Mouse (Mus musculus): ENCODE results near the gene Gm17364. TPM values are rescaled to one million over a fixed set of nuclear protein-coding genes. Genes with fewer than 3 reads are reported as not detected.

Gene Gm17364
- polyA plus RNA-seq, 1 experiment = not detected

GRCm38 (mm10) chr13:41235845-41236741 lies 37.7 kb downstream of the Gm17364 start:
- no peaks in the 10 kb centered on the region for H3K36me3 ChIP-seq (ENCODE audit: control insufficient read depth, insufficient read depth, low read length)
- H3K4me1 ChIP-seq (replicated peaks; ENCODE audit: control insufficient read depth, insufficient read depth, low read length) = no peaks in the 10 kb centered on the region
- H3K4me3 ChIP-seq (ENCODE audit: control insufficient read depth, insufficient read depth, low read length) = no peak overlapping the region
- H3K27ac ChIP-seq (ENCODE audit: control insufficient read depth, insufficient read depth, low read length) = no peak overlapping the region
- TF ChIP-seq CTCF (IDR thresholded peaks at IDR 0.05; ENCODE audit: borderline replicate concordance, control insufficient read depth, extremely low read depth, insufficient read depth, low read length, poor library complexity) (no peak), POLR2A (IDR thresholded peaks at IDR 0.05; ENCODE audit: control insufficient read depth, extremely low read depth, insufficient read depth, low read length, poor library complexity) (no peak)
- H3K27me3 ChIP-seq (ENCODE audit: control insufficient read depth, insufficient read depth, low read length) = no peaks in the 10 kb centered on the region
- DNase-seq = no peak
- 51% methylated on average over 13 of the region's 13 CpGs for WGBS

DNA sequence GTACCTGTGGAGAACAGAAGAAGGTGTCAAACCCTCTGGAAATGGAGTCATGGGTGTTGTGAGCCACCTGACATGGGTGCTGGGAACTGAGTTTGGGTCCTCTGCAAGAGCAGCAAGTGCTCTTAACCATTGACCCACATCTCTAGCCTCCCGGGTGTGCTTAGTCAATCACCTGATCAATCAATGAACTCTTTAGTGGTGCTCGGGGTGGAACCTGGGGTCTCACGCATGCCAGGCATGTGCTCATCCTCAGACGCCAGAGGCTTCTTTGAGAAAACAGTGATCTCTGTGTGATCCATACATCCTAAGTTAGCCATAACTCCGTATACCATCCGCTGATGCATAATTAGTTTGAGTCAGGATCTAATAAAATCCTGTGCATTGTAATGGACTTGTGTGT lies 38.6 kb downstream of the Gm17364 start:
- Histone ChIP-seq H3K27me3 (ENCODE audit: control insufficient read depth, insufficient read depth, low read length) (no peaks in the 10 kb centered on the region), H3K27ac (ENCODE audit: control insufficient read depth, insufficient read depth, low read length) (no peak overlapping the region), H3K36me3 (ENCODE audit: control insufficient read depth, insufficient read depth, low read length) (no peaks in the 10 kb centered on the region), H3K4me3 (ENCODE audit: control insufficient read depth, insufficient read depth, low read length) (no peak overlapping the region), H3K4me1 (replicated peaks; ENCODE audit: control insufficient read depth, insufficient read depth, low read length) (no peaks in the 10 kb centered on the region)
- WGBS = 97% methylated on average over 6 of the region's 6 CpGs
- DNase-seq = no peak
- TF ChIP-seq CTCF (IDR thresholded peaks at IDR 0.05; ENCODE audit: borderline replicate concordance, control insufficient read depth, extremely low read depth, insufficient read depth, low read length, poor library complexity) = no peak
- no peak for TF ChIP-seq POLR2A (IDR thresholded peaks at IDR 0.05; ENCODE audit: control insufficient read depth, extremely low read depth, insufficient read depth, low read length, poor library complexity)

DNA sequence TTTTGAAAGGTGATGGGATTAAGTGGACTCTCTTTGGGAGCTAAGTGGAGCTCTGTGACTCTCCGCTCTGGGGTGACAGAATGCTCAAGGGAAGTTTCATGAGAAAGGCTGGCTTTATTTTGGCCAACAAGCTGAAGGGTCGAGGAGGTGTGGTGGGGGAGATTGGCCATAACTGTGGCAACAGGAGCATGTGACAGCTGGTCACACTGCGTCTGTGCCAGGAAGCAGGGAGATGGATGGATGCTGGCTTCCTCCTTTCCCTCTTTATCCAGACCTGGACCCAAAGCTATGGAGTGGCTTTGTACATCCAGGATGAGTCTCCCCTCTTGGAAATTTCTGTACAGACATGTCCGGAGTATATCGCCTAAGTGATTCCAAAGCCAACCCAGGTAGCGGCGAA lies 40.5 kb downstream of the Gm17364 start:
- DNase-seq = no peak
- H3K27ac ChIP-seq (ENCODE audit: control insufficient read depth, insufficient read depth, low read length) = no peak overlapping the region
- H3K4me3 ChIP-seq (ENCODE audit: control insufficient read depth, insufficient read depth, low read length) = no peak overlapping the region
- H3K36me3 ChIP-seq (ENCODE audit: control insufficient read depth, insufficient read depth, low read length) = no peaks in the 10 kb centered on the region
- no peaks in the 10 kb centered on the region for H3K27me3 ChIP-seq (ENCODE audit: control insufficient read depth, insufficient read depth, low read length)
- no peak for TF ChIP-seq CTCF (IDR thresholded peaks at IDR 0.05; ENCODE audit: borderline replicate concordance, control insufficient read depth, extremely low read depth, insufficient read depth, low read length, poor library complexity)
- TF ChIP-seq POLR2A (IDR thresholded peaks at IDR 0.05; ENCODE audit: control insufficient read depth, extremely low read depth, insufficient read depth, low read length, poor library complexity) = no peak
- WGBS = 92% methylated on average over 7 of the region's 7 CpGs
- no peaks in the 10 kb centered on the region for H3K4me1 ChIP-seq (replicated peaks; ENCODE audit: control insufficient read depth, insufficient read depth, low read length)

DNA sequence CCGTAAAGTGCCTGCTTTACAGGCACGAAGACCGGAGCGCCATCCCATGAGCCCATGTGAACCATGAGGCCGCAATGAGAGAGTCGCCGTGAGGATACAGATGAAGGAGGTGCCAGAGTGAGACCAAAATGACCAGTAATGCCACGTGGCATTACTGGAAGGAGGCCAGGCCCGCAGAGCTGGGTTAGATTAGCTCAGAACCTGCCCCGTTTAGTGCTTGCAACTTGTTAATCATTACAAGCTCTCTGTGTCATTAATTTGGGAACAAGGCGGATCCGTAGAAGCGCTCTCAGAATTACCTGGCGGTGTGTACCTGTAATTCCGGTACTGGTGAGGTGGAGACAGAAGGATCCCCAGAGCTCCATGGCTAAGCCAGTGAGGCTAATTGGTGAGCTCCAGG lies 41.6 kb downstream of the Gm17364 start:
- DNase-seq = no peak
- H3K4me3 ChIP-seq (ENCODE audit: control insufficient read depth, insufficient read depth, low read length) = no peak overlapping the region
- H3K36me3 ChIP-seq (ENCODE audit: control insufficient read depth, insufficient read depth, low read length) = no peaks in the 10 kb centered on the region
- no peaks in the 10 kb centered on the region for H3K27me3 ChIP-seq (ENCODE audit: control insufficient read depth, insufficient read depth, low read length)
- no peak for TF ChIP-seq CTCF (IDR thresholded peaks at IDR 0.05; ENCODE audit: borderline replicate concordance, control insufficient read depth, extremely low read depth, insufficient read depth, low read length, poor library complexity)
- no peak for TF ChIP-seq POLR2A (IDR thresholded peaks at IDR 0.05; ENCODE audit: control insufficient read depth, extremely low read depth, insufficient read depth, low read length, poor library complexity)
- H3K4me1 ChIP-seq (replicated peaks; ENCODE audit: control insufficient read depth, insufficient read depth, low read length) = no peaks in the 10 kb centered on the region
- no peak overlapping the region for H3K27ac ChIP-seq (ENCODE audit: control insufficient read depth, insufficient read depth, low read length)
- 96% methylated on average over 15 of the region's 15 CpGs for WGBS

DNA sequence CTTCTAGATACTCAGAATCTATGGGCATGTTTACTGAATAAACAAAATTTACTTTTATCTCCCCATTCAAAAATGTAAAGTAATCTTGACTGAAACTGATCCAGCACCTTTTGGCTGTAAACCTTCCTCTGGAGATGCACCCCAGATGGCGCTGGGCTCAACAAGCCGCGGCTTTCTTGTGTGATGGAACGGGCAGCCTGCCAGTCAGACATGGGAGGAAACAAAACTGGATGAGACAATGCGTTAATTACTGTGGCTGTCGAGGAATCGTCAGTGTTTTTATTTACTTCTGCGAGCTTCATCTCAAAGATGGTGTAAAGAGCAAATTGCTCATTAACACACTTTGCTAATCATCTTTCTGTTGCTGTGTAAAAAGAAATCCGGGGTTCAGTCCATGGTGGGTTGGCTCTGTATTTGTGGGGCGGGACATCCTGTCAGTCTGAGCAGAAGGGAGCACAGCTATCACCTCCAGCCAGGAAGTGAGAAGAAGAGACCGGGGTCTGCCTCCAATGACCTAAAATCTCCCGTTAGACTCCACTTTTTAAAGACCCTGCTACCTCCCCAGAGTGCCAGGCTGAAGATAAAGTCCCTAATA lies 42.3 kb downstream of the Gm17364 start:
- WGBS = 92% methylated on average over 12 of the region's 12 CpGs

GRCm38 (mm10) chr13:41230256-41230655 lies 43.5 kb downstream of the Gm17364 start:
- Histone ChIP-seq H3K36me3 (ENCODE audit: control insufficient read depth, insufficient read depth, low read length) (no peaks in the 10 kb centered on the region), H3K4me1 (replicated peaks; ENCODE audit: control insufficient read depth, insufficient read depth, low read length) (no peaks in the 10 kb centered on the region), H3K4me3 (ENCODE audit: control insufficient read depth, insufficient read depth, low read length) (no peak overlapping the region), H3K27me3 (ENCODE audit: control insufficient read depth, insufficient read depth, low read length) (no peaks in the 10 kb centered on the region), H3K27ac (ENCODE audit: control insufficient read depth, insufficient read depth, low read length) (no peak overlapping the region)
- WGBS = 39% methylated on average over 5 of the region's 5 CpGs
- no peak for DNase-seq
- TF ChIP-seq POLR2A (IDR thresholded peaks at IDR 0.05; ENCODE audit: control insufficient read depth, extremely low read depth, insufficient read depth, low read length, poor library complexity) (no peak), CTCF (IDR thresholded peaks at IDR 0.05; ENCODE audit: borderline replicate concordance, control insufficient read depth, extremely low read depth, insufficient read depth, low read length, poor library complexity) (no peak)

More for the DNA sequence above, 42.3 kb downstream of the Gm17364 start:
- no peak overlapping the region for H3K4me3 ChIP-seq (ENCODE audit: control insufficient read depth, insufficient read depth, low read length)
- H3K27me3 ChIP-seq (ENCODE audit: control insufficient read depth, insufficient read depth, low read length) = no peaks in the 10 kb centered on the region
- no peak for DNase-seq
- TF ChIP-seq CTCF (IDR thresholded peaks at IDR 0.05; ENCODE audit: borderline replicate concordance, control insufficient read depth, extremely low read depth, insufficient read depth, low read length, poor library complexity) = no peak
- no peak for TF ChIP-seq POLR2A (IDR thresholded peaks at IDR 0.05; ENCODE audit: control insufficient read depth, extremely low read depth, insufficient read depth, low read length, poor library complexity)
- no peak overlapping the region for H3K27ac ChIP-seq (ENCODE audit: control insufficient read depth, insufficient read depth, low read length)
- H3K36me3 ChIP-seq (ENCODE audit: control insufficient read depth, insufficient read depth, low read length) = no peaks in the 10 kb centered on the region
- no peaks in the 10 kb centered on the region for H3K4me1 ChIP-seq (replicated peaks; ENCODE audit: control insufficient read depth, insufficient read depth, low read length)
